Mouse (Mus musculus): ENCODE results near the gene Psors1c2.

Gene Psors1c2

DNA sequence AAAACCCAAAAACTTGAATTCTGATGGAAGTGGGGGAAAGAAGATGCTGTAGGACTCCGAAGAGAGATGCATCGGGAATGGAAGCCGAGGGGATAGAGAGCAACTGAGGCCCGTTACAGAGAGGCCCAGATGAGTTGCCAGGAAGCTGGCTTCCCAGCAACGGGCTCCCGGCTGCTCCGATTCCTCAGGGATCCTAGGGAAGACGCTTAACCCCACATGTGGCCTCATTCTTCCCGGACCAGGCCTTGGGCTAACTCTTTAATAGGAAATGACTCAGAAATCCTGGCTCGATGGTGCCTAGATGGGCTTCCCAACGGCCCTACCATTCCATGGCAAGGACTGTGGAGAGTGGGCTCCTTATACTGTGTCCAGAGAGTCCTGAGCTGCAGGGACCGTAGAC is 15.5 kb upstream of the Psors1c2 start:
- in situ Hi-C loops (cut with MboI, MseI) = loop anchor here (5.0 kb wide), 1 partner anchor 95 kb away; the partner anchor contains the start of gene H2-Q6

DNA sequence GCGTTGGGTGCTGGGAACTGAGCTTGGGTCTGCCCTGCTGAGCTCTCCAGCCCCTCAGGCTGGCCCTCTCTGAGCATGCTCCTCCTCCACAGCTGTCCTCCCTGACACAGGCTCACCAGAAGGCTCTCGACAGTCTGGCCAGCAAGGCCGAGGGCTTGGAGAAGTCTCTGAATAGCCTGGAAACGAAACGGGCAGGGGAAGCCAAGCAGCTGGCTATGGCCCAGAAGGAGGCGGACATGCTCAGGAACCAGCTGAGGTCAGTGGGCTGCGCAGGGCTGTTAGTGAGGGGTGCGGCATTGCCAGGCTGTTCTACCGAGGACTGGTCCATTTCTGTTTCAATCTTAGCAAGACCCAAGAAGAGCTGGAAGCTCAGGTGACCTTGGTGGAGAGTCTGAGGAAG is 8.6 kb upstream of the Psors1c2 start:
- in situ Hi-C loops (cut with MboI, MseI) = no loop called here

DNA sequence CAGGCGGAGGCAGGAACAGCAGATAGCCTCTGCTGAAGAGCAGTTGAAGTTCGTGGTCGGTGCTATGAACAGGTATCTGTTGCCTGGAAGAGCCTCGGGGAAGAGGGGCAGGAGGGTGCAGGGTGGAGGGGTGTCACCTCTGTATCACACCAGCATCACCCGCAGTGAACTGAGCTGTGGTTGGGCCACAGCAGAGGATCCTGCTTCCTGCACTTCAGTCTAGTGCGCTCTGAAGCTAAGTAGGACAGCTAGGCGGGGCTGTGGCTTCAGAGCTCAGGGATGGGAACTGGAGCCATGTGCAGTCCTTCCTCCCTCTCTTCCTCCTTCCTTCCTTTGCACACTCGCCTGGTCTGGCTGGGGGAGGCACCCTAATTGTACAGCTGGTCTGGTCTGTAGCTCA is 6.4 kb upstream of the Psors1c2 start:
- in situ Hi-C loops (cut with MboI, MseI) = no loop called here

DNA sequence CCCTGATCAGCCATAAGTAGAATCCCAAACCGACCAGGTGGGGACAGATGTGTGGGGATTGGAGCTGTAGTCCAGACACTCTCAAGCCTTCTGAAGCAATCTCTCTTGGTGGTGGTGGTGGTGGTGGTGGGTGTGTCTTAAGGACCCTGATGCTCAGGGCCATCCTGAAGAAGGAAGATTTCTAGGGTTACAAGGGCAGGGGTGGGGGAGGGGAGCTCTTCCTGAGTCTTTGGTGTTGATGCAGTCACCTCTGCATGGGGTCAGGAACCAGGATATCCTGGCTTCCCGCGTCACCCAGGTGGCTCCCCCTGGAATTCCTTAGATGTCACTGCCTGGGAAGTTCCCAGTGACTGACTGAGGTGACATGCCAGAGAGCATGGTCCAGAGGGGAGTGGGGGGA is 641 bp upstream of the Psors1c2 start:
- in situ Hi-C loops (cut with MboI, MseI) = no loop called here

DNA sequence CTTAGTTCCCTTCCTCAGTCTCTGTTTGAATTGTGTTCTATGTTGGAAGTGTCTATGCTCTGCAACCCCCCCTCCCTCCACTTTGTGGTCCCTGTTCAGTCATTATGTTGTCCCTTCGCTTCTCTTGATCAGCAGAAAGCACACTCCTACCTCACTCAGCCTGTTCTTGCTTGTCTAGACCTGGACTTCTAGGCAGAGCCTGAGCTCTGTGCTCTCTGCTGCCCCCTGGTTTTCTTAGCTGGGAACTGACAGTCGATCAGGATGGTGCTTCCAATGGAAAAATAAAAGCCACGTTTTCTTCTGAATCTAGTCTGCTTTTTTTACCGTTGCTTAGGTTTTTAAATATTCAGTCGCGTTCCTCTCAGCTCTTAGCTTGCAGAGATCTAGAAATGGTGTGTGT is 1.3 kb downstream of the Psors1c2 start:
- in situ Hi-C loops (cut with MboI, MseI) = no loop called here

DNA sequence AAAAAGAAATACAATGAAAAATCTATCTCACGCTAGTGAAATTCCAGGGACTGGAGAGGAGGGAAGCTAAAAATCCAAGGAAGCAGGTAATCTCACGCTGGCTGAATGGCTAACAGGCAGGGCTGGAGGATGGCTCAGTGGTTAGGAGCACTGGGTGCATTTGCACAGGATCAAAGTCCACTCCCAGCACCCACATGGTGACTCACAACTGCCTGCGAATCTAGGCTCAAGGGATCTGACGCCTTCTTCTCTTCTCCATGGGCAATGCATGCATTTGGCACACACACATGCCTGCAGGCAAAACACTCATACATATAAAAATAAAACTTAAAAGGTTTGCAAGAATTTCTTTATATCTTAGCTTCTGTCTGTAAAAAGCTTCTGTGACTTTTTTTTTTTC is 4.4 kb downstream of the Psors1c2 start:
- in situ Hi-C loops (cut with MboI, MseI) = no loop called here

DNA sequence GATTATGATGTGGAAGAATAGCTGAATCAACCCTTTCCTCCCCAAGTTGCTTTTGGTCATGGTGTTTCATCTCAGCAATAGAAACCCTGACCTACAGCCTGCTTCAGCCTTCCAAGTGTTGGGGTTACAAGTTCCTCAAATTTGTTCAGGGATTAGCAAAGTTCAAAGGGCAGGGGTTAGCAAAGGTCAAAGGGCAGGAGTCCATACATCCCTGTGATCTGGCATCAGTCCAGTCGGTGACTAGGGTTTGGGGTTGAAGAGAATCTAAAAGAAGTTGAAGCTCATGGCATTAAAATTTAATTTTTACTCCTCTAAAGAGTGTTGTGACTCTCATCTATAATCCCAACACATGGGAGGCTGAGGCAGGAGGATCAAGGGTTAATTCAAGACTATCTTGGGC is 5.5 kb downstream of the Psors1c2 start:
- in situ Hi-C loops (cut with MboI, MseI) = no loop called here

DNA sequence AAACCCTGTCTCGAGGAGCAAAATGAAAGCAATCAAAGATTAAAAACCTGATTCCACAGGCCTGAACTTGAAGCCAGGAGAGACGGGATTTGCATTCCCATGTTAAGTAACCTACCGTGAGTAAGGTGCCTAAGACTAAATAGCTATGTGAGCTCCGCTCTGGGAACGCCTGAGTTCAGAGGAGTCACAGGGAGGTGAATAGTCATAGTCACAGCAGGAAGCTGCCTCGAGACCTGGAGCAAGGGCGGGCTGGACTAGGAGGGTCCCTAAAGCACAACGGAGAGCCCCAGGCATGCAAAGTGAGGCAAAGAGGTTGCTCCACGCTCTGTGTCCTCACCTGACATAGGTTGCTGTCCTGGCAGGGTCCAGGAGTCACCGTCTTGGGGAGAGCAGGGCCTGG is 6.5 kb downstream of the Psors1c2 start:
- in situ Hi-C loops (cut with MboI, MseI) = no loop called here

DNA sequence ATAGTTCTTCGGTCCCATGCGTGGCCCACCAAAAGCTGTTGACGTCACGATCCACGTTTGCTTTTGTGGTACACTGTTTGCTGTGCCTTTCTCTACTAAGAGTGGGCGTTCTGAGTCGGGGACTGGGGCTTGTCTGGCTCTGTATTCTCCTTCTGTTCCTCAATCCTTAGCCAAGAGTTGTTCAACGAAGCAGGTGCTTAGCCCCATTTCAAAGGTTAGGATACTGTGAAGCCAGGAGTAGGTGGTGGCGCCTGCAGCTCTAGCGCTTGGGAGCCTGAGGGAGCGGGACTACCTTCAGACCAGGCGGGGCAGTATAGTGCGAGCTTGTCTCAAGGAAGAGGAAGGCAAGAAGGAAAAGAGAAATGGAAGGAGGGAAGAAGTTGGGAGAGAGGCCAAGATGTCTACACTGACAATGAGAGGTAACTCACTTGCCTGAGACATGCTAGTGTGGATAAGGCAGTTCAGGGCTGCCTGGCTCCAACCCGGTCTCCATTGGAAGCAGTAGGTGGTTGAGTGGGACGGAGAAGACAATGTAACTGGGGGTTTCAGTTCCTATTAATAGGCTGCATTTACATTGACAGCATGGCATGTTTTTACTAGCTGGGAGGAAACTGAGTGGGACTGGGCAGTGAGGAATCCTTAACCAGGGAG is 9.9 kb downstream of the Psors1c2 start:
- in situ Hi-C loops (cut with MboI, MseI) = no loop called here

DNA sequence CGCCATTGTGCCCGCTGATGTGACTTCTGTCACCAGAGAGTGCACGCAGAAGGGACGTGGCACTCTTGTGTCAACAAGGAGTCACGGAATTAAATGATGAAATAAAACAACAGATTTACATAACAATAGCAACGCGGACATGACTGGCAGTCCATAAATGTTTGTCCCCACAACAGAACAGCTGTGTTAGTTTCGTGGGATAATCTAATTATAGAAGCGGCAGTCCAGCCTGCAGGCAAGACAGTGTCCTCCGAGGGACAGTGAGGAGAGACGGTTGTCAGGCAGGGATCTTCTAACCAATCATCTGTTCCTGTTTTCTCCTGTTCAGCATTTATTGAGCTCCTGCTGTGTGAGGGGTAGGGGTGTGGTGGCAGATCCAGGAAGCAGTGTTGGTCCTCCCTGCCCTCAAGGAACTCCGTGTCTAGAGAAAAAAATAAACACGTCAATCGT is 10.4 kb downstream of the Psors1c2 start:
- in situ Hi-C loops (cut with MboI, MseI) = no loop called here

DNA sequence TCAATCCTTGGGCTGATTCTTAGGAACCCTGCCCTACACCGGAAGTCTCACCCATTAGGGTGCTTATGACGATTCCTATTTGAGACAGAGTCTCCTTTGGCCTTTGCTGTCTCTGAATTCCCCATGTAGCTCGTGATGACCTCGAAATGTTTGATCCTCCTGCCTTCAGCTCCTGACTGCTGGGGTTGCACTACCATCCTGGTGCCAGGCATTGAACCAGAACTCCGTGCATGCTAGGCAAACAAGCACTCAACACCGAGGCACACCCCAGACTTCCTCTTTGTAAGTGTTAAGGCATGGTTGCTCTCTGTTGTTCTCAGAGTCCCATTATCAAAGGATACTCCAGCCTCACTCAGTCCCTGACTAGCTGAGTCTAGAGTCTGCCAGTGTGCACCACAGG is 11.0 kb downstream of the Psors1c2 start:
- in situ Hi-C loops (cut with MboI, MseI) = no loop called here

DNA sequence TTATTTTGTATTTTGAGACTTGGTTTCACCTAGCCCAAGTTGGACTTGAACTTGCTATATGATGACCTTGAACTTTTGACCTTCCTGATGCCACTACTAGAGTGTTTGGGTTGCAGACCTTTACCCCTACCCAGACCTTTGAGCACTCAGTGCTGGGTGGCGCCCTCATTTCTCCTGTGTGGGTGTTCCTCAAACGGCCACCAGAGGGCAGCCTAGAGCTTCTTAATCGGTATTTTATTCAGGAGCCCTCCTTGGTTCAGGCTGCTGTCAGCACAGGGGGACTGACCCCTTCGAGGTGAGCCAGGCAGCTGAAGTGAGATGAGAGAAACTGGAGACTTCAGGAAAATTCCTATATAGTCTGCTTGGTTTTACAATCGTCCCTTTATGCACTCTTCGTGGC is 11.7 kb downstream of the Psors1c2 start:
- in situ Hi-C loops (cut with MboI, MseI) = no loop called here

DNA sequence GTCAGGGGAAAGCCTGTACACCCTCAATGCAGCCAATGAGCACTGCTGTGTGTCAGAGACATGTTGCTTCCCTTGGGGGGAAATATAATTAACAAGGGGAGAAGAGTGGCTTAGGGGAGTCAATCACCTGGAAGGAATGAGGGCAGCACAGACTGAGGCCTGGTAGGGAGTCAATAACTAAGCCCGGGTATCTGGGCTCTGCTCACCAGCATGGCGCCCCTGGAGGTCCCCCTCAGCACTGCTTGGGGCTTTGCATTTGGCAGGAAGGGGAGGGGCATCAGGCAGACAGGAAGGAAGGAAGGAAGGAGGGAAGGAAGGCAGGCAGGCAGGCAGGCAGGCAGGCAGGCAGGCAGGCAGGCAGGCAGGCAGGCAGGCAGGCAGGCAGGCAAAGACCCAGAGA is 14.5 kb downstream of the Psors1c2 start:
- in situ Hi-C loops (cut with MboI, MseI) = no loop called here

DNA sequence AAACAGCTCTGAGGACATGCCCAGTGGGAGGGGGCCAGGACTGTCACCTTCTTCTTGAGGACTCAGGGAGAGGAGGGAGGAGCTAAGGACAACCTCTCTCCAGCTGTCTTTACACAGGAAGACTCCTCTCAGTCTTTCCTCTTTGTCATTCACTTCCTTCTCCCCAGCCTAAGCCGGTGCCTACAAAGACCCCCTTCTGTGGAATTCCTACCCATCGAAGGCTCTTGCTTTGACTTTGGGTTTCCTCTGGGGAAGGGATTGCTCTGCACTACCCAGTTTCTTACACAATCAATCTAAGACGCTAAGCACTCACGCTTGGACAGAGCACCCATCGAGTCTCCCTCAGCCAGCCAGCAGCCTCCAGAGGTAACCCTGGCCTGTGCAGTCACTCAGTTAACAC is 15.6 kb downstream of the Psors1c2 start:
- in situ Hi-C loops (cut with MboI, MseI) = no loop called here

DNA sequence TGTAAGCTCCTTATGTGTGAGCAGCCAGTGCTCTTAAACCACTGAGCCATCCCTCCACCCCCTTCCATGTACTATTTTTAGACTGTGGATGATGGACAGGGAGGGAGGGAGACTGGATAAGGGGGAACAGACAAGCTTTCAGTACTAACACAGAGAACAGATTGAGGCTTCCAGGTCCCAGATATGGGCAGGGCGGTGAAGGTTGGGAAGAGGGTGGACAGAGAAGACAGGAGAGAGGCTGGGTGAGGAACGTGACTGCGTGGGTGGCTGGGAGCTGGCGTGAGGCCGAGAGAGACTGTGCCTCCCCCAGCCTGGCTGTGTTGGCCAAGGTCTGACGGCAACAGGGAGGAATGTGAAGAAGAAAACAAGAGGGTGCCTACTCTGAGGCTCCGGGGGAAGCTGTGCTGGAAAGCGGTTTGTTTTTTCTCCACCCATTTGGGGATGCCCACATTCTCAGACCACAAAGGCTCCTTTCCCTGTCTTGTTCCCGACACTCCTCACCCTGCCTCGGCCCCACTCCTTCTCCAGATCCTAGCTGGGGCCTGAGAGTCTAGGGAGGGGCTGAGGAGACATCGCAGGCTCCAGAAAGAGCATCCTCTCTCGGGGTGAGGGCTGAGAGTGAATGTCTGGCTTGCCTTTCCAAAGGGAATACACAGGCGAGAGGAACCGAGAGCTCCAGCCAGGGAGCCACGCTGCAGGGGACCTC is 16.6 kb downstream of the Psors1c2 start:
- in situ Hi-C loops (cut with MboI, MseI) = loop anchor here (5.0 kb wide), 1 partner anchor 68 kb away; no protein-coding TSS in a partner anchor

DNA sequence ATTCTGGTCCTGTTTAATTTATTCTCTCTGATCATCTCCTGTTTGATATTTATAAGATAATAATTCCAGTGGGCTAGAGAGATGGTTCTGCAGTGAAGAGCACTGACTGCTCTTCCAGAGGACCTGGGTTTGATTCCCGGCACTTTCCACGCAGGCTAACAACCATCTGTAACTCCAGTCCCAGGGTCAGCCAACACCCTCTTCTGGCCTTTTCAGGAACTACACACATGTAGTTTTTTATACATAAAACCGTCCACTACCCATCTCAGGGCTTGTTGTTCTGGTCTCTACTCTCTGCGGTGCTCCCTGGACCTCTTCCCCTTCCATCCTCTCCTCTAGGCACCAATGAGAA is 17.1 kb downstream of the Psors1c2 start:
- in situ Hi-C loops (cut with MboI, MseI) = loop anchor here (5.0 kb wide), 1 partner anchor 67 kb away; no protein-coding TSS in a partner anchor

DNA sequence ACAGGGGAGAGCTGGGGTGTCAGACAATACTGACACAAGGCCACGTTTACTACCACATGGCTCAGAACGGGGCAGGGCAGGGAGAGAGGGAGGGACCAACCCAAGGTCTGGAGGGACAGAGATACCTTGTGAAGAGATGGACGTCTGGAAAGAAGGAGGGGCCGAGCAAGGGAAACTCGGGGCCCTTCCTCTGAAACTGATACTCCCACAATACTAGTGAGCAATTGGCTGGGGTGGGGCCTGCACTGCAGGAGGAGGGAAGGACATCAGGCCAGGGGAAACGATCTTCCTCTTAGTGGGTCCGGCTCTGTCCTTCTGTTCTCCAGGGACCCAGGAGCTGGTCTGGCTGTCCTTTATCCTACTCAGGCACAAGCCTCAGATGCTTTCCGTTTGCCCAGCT is 17.9 kb downstream of the Psors1c2 start:
- in situ Hi-C loops (cut with MboI, MseI) = loop anchor here (5.0 kb wide), 1 partner anchor 66 kb away; no protein-coding TSS in a partner anchor

DNA sequence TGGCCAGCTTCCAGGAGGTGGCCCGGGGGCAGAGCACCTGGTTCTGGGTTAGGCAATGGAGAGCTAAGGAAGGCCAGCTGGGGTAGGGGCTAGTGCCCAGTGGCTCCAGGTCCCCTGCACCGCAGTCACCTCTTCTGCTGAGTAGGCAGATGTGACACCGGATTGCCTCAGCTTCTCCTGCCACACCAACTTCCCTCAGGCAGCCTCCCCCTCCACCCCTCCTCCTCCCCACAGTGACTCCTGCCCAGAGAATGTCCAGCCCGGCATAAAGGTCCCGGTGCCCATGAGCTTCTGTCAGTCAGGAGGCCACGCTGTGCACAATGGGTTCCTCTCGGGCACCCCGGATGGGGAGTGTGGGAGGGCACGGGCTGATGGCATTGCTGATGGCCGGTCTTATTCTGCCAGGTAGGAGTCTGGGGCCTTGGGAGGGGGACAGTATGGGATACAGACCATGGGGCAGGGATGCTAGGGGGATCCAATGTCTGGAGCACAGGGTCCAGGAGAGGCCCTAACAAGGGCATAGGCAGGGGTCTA is 18.9 kb downstream of the Psors1c2 start, which contains the start of gene Cdsn:
TSS of gene Cdsn (plus strand) at position 248 of the 534 bp plus-strand sequence.
- in situ Hi-C loops (cut with MboI, MseI) = loop anchor here (5.0 kb wide), 1 partner anchor 65 kb away; no protein-coding TSS in a partner anchor

DNA sequence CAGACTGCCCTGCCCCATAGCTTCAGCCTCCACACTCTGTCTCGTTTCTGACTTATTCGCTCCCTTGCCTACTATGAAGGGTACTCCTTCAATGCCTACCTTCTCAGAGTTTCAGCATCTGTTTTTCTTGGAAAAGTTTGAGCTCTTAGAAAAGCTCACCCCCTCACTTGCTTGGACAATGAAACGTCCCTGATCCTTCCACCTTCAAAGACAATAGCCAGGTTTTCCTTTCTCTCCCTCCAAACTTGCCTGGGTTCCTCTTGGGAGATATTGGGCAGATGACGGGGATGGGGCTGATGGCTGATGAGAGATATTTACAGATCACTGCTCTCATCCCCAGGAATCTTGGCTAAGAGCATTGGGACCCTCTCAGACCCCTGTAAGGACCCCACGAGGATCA is 21.3 kb downstream of the Psors1c2 start:
- in situ Hi-C loops (cut with MboI, MseI) = loop anchor here (5.0 kb wide), 1 partner anchor 63 kb away; no protein-coding TSS in a partner anchor

DNA sequence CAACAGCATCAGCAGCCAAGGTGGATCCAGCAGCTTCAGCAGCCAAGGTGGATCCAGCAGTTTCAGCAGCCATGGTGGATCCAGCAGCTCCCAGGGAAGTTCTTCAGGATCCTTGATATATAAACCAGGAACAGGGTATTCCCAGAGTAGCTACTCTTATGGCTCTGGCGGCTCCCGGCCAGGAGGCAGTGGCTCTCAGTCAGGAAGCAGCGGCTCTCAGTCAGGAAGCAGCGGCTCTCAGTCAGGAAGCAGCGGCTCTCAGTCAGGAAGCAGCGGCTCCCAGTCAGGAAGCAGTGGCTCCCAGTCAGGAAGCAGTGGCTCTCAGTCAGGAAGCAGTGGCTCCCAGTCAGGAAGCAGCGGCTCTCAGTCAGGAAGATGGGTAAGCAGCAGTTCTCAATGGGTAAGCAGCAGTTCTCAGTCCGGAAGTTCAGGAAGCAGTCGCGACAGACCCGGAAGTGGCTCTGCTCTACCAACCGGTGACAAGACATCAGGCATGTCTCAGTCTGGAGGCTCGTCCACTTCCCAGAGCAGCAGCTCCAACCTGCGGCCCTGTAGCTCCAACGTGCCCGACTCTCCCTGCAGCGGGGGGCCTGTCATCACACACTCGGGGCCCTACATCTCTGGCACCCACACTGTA is 21.9 kb downstream of the Psors1c2 start:
- in situ Hi-C loops (cut with MboI, MseI) = loop anchor here (5.0 kb wide), 1 partner anchor 62 kb away; no protein-coding TSS in a partner anchor

DNA sequence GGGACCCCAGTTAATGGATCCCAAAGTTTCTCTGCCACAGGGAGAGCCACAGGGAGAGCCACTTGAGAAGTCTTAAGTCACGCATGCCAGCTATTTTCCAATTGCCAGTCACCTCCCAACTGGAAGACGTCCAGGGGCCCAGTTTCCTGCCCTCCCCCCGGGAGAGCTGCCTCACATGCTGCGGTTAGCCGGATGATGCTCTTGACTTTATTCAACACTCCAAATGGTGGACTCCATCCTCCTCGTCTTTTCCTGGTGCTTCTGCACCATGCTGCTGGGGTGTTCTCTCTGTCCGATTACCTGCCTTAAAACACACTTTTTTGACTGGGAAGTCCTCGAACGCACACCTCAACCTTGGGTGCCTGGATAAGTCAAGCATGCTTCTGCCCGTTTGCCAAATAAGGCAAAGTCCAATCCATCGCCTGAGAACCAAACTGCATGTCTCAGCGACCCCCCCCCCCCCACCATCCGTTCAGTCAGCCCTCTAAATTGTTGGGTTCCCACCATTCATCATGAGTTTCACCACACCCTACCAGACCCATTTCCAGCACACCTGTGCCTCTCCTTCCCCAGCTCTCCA is 23.3 kb downstream of the Psors1c2 start:
- in situ Hi-C loops (cut with MboI, MseI) = no loop called here

DNA sequence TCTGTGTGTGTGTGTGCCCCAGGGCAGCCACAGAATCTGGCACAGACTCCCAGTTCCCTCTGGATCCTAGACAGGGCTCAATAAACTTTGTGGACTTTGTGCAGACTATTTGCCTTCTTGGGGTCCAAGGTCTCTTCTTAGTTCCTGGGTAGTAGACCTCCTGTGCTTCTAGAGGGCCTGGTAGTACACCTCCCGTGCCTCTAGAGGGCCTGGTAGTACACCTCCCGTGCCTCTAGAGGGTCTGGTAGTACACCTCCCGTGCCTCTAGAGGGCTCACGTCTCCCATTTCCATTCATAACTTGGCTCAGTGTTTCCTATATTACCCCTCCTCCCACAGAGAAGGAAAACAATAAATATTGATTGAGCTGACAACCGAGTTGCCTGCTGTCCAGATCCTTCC is 23.8 kb downstream of the Psors1c2 start:
- in situ Hi-C loops (cut with MboI, MseI) = no loop called here

Measured in T-helper 2 cell (primary cell).